Mouse (Mus musculus) stomach, postnatal 0 days (tissue): ENCODE results near the gene Tpk1.

ENCODE experiments used
- CTCF ChIP-seq: IDR thresholded peaks from 2 replicates; pipeline ENCODE4 v1.5.1; 2016; ENCODE audit warnings: antibody characterized with exemption, low read depth, mild to moderate bottlenecking, moderate library complexity
- EP300 ChIP-seq: optimal IDR thresholded peaks from 2 replicates; pipeline ENCODE3; 2016; ENCODE audit warnings: antibody characterized with exemption

DNA sequence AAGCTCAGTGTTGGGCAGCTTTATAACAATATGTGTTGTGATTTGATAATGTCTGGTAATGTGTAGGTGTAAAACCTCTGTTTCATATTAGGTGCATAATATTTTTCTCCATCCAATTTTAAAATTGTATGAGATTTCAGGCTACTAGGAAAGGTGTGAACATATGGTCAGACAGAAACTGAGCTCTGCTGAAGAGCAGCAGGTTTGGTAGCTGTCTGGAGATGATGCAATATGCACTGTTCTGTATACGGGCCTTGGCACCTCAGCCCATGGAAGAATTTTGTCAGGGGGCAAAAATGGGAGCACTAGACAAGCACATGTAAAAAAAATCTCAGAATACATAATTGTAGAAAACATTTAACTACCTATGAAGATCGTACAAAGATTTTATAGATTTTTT is 84.3 kb downstream of the Tpk1 start:
- TF ChIP-seq CTCF (no peak), EP300 (no peak)
